Mouse (Mus musculus) ES-E14 (cell line): Measurements from ENCODE around the gene Fam118b.

Source experiments
- CHD2 ChIP-seq: IDR thresholded peaks from 2 replicates; pipeline ENCODE4 v1.6.1; 2014; ENCODE audit warnings: mild to moderate bottlenecking, low read depth, low read length, inconsistent platforms
- HCFC1 ChIP-seq: IDR thresholded peaks from 2 replicates; pipeline ENCODE4 v1.6.1; 2012; ENCODE audit warnings: low read length, inconsistent platforms, borderline replicate concordance; ENCODE audit not compliant: insufficient read depth
- ZC3H11A ChIP-seq: IDR thresholded peaks from 2 replicates; pipeline ENCODE4 v1.6.1; 2012; ENCODE audit warnings: low read depth, mild to moderate bottlenecking, inconsistent platforms, low read length, borderline replicate concordance
- ZNF384 ChIP-seq: IDR thresholded peaks from 2 replicates; pipeline ENCODE4 v1.6.1; 2012; ENCODE audit warnings: low read depth, low read length, inconsistent platforms

DNA sequence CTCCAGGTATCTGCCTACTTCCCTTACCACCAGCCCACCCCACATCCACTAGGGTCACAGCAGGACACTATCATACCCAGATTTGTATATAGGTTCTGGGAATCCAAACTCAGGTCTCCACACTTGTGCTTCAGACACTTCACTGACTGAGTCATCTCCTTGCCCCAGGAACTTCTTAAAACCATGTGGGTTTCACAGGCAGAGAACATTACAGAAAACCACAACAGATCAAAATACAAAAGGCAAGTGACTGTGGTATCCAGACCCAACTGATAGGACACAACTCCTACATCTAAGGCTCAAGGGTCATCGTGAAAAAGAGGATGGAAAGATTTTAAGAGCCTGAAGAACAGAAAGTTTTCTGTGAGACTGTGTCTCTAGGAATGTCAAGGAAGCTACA is 94.3 kb downstream of the Fam118b start:
- TF ChIP-seq CHD2 (no peak), ZC3H11A (no peak), ZNF384 (no peak), HCFC1 (no peak)
